Mouse (Mus musculus) liver, embryonic 11.5 days (tissue): ENCODE data around the gene Mthfd1. TPM values are rescaled to one million over a fixed set of nuclear protein-coding genes. Genes with fewer than 3 reads are reported as not detected.

Experiments
- ATAC-seq: fragments of 200-750 bp; cut with Nextera tagmentation; replicated peaks from 2 replicates; pipeline ENCODE4 v1.8.0; 2017; ENCODE audit warnings: moderate number of reproducible peaks, mild to moderate bottlenecking, moderate TSS enrichment, moderate library complexity; ENCODE audit not compliant: low FRiP score
- DNase-seq: peaks from one replicate; pipeline ENCODE4 v3.0.0-alpha.2; 2017; ENCODE audit warnings: low spot score
- H3K27ac ChIP-seq: fragments of 300-500 bp; sonication (generic); 2 replicates; pipeline ENCODE4 v1.5.1; 2014; ENCODE audit warnings: mild to moderate bottlenecking, low read depth, low read length, control low read depth
- H3K27me3 ChIP-seq: fragments of 300-500 bp; sonication (generic); replicated peaks from 2 replicates; pipeline ENCODE4 v1.6.1; 2014; ENCODE audit warnings: low read length, mixed read lengths; ENCODE audit not compliant: control insufficient read depth, insufficient read depth
- H3K36me3 ChIP-seq: fragments of 300-500 bp; sonication (generic); 2 replicates; pipeline ENCODE4 v1.6.1; 2014; ENCODE audit warnings: mild to moderate bottlenecking, low read length, moderate library complexity, mixed read lengths; ENCODE audit not compliant: control insufficient read depth, insufficient read depth
- H3K4me1 ChIP-seq: fragments of 300-500 bp; sonication (generic); replicated peaks from 2 replicates; pipeline ENCODE4 v1.6.1; 2014; ENCODE audit warnings: low read length, mixed read lengths; ENCODE audit not compliant: control insufficient read depth, insufficient read depth
- H3K4me2 ChIP-seq: fragments of 300-500 bp; sonication (generic); 2 replicates; pipeline ENCODE4 v1.6.1; 2014; ENCODE audit warnings: mild to moderate bottlenecking, control low read depth, moderate library complexity
- H3K4me3 ChIP-seq: fragments of 300-500 bp; sonication (generic); 2 replicates; pipeline ENCODE4 v1.5.1; 2014; ENCODE audit warnings: low read depth, low read length, control low read depth
- H3K9ac ChIP-seq: fragments of 300-500 bp; sonication (generic); 2 replicates; pipeline ENCODE4 v1.6.1; 2014; ENCODE audit warnings: low read depth, low read length, control low read depth
- H3K9me3 ChIP-seq: fragments of 300-500 bp; sonication (generic); 2 replicates; pipeline ENCODE4 v1.6.1; 2016; ENCODE audit warnings: low read length, inconsistent platforms, mixed read lengths; ENCODE audit not compliant: control insufficient read depth
- WGBS: fragments of 180-500 bp; shearing (Covaris S2); extraction: QIAGEN DNeasy Blood & Tissue Kit; methylation state at CpG from one replicate; pipeline ENCODE4 v1.1.7; 2014; 5-methylcytosine and 5-hydroxymethylcytosine counted together
- polyA plus RNA-seq: library from polyadenylated mRNA; unstranded; fragments of >200 nt; fragmentation: Nextera tagmentation; extraction: Ambion mirVana; gene quantifications from 2 replicates; pipeline ENCODE4 v1.2.1, GENCODE M21; 2014

Mthfd1 gene
- polyA plus RNA-seq, 1 experiment from 2014 or later = 178 TPM

DNA sequence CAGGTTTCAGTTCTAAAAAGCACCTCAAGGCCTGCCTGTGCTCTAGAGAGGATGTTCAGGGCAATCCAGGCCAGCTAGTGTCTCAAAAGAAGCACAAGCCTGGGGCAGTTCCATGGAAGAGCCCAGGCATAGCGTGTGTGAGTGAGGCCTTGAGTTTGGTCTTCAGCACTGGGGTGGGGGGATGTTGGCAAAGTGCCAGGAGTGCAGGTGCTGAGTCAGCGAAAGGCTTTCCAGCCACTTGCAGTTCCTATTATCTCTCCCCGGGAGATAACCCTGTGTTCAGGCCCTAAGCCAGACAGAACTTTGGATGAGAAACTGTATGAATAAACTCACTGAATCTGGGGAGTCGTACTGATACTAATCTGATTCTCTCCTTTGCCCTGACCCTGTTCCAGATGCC is 27.0 kb downstream of the Mthfd1 start:
- Histone ChIP-seq H3K9ac (no peak overlapping the region), H3K9me3 (no peaks in the 10 kb centered on the region), H3K4me3 (no peak overlapping the region), H3K36me3 (peaks cover 31% of the 10 kb centered on the region), H3K27me3 (no peaks in the 10 kb centered on the region), H3K4me2 (no peak overlapping the region), H3K4me1 (0 out of 2 replicates have a peak, but pooled peaks cover 3% of the 10 kb centered on the region), H3K27ac (no peak overlapping the region)
- 76% methylated on average over 4 of the region's 4 CpGs for WGBS
- ATAC-seq (no peak), DNase-seq (no peak)

GRCm38 (mm10) chr12:76282532-76283173 is 27.6 kb downstream of the Mthfd1 start:
- DNase-seq (no peak), ATAC-seq (no peak)
- Histone ChIP-seq H3K9ac (no peak overlapping the region), H3K4me1 (0 out of 2 replicates have a peak, but pooled peaks cover 3% of the 10 kb centered on the region), H3K4me3 (no peak overlapping the region), H3K9me3 (no peaks in the 10 kb centered on the region), H3K27ac (no peak overlapping the region), H3K27me3 (no peaks in the 10 kb centered on the region), H3K4me2 (no peak overlapping the region), H3K36me3 (peaks cover 29% of the 10 kb centered on the region)
- WGBS = 93% methylated on average over 17 of the region's 17 CpGs

DNA sequence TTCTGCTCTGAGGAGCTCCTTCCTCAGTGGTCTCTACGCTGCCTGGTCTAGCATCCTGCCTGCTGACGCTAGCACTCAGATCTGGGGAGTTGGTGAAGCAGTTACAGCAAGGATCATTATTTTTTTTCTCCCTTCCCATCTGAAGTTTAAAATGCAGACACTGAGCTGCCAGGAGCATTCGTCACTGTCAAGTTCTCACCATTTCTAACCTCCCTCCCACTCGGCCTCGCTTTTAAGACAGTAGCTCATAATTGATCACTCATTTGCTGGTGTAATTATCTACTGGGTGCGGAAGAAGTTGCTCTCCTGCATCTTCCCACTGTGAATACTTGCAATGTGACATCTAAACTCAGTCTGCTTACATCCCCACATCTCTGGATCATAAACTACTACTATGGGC is 30.3 kb downstream of the Mthfd1 start:
- Histone ChIP-seq H3K4me3 (no peak overlapping the region), H3K4me2 (no peak overlapping the region), H3K36me3 (peaks cover 32% of the 10 kb centered on the region), H3K27me3 (no peaks in the 10 kb centered on the region), H3K9me3 (no peaks in the 10 kb centered on the region), H3K9ac (no peak overlapping the region), H3K4me1 (no peaks in the 10 kb centered on the region), H3K27ac (no peak overlapping the region)
- ATAC-seq (no peak), DNase-seq (no peak)
- whole genome bisulfite sequencing = 77% methylated on average over 6 of the region's 6 CpGs

GRCm38 (mm10) chr12:76287986-76288385 is 32.9 kb downstream of the Mthfd1 start:
- ATAC-seq (no peak), DNase-seq (no peak)
- Histone ChIP-seq H3K4me3 (no peak overlapping the region), H3K27me3 (no peaks in the 10 kb centered on the region), H3K4me1 (no peaks in the 10 kb centered on the region), H3K9ac (no peak overlapping the region), H3K36me3 (peaks cover 31% of the 10 kb centered on the region), H3K4me2 (no peak overlapping the region), H3K9me3 (no peaks in the 10 kb centered on the region), H3K27ac (no peak overlapping the region)
- 88% methylated on average over 8 of the region's 8 CpGs for WGBS

- WGBS = 87% methylated on average over 5 of the region's 5 CpGs
Measured at GRCm38 (mm10) chr12:76288494-76288893, 33.4 kb downstream of the Mthfd1 start.

GRCm38 (mm10) chr12:76289428-76289827 is 34.3 kb downstream of the Mthfd1 start:
- Histone ChIP-seq H3K4me2 (no peak overlapping the region), H3K4me1 (no peaks in the 10 kb centered on the region), H3K27me3 (no peaks in the 10 kb centered on the region), H3K9ac (no peak overlapping the region), H3K27ac (no peak overlapping the region), H3K36me3 (peaks cover 31% of the 10 kb centered on the region), H3K4me3 (no peak overlapping the region), H3K9me3 (no peaks in the 10 kb centered on the region)
- no peak for DNase-seq
- no peak for ATAC-seq
- 94% methylated on average over 12 of the region's 12 CpGs for WGBS

More at GRCm38 (mm10) chr12:76288494-76288893, 33.4 kb downstream of the Mthfd1 start:
- ATAC-seq (no peak), DNase-seq (no peak)
- no peak overlapping the region for H3K4me2 ChIP-seq
- no peak overlapping the region for H3K27ac ChIP-seq
- H3K4me1 ChIP-seq = no peaks in the 10 kb centered on the region
- no peaks in the 10 kb centered on the region for H3K9me3 ChIP-seq
- peaks cover 27% of the 10 kb centered on the region for H3K36me3 ChIP-seq
- no peak overlapping the region for H3K9ac ChIP-seq
- no peaks in the 10 kb centered on the region for H3K27me3 ChIP-seq
- no peak overlapping the region for H3K4me3 ChIP-seq

DNA sequence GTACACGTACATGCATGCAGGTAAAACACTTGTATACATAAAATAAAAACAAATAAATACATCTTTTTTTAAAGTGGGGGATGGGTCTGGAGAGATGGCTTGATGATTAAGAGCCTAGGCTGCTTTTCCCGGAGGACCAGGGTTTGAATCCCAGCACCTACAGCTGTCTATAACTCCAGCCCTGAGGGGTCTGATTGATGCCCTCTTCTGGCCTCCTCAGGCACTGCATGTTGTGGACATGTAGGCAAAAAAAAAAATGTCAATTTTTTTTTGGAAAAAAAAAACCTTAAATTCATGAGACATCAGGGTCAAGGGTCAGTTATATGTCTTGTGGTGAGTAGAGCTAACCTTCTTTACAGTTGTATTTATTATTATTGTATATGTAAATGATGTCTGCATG is 35.2 kb downstream of the Mthfd1 start:
- H3K27ac ChIP-seq = no peak overlapping the region
- H3K9ac ChIP-seq = no peak overlapping the region
- DNase-seq (no peak), ATAC-seq (no peak)
- WGBS = 88% methylated on average over 2 of the region's 2 CpGs
- no peak overlapping the region for H3K4me3 ChIP-seq
- H3K4me2 ChIP-seq = no peak overlapping the region
- H3K4me1 ChIP-seq = no peaks in the 10 kb centered on the region
- H3K36me3 ChIP-seq = peaks cover 32% of the 10 kb centered on the region
- H3K27me3 ChIP-seq = no peaks in the 10 kb centered on the region
- H3K9me3 ChIP-seq = no peaks in the 10 kb centered on the region

- no peaks in the 10 kb centered on the region for H3K9me3 ChIP-seq
- H3K4me1 ChIP-seq = no peaks in the 10 kb centered on the region
- 65% methylated on average over 7 of the region's 7 CpGs for WGBS
- no peak overlapping the region for H3K27ac ChIP-seq
- DNase-seq (peak; percentile 53), ATAC-seq (no peak)
- no peaks in the 10 kb centered on the region for H3K27me3 ChIP-seq
- H3K4me3 ChIP-seq = no peak overlapping the region
- H3K4me2 ChIP-seq = no peak overlapping the region
- no peak overlapping the region for H3K9ac ChIP-seq
- peaks cover 38% of the 10 kb centered on the region for H3K36me3 ChIP-seq
Measured at GRCm38 (mm10) chr12:76293192-76293591, 38.1 kb downstream of the Mthfd1 start.

DNA sequence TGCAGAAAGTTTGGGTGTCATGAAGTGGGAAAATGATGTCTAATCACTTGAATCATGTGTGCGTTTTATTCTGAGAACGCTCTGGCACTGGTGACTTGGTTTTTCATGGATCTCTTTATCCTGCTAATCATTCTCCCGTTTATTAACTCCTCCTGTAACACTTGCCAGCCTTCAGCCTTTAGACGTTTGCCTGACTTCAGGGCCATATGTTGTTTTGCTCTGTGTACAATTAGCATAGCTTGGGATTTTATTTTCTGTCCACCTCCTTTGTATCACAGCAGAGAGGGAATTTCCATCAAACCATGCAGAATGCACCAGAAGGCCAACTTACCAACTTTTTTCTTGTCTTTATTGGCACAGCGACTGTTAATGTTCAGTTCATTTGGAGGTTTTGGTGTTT is 42.7 kb downstream of the Mthfd1 start:
- Histone ChIP-seq H3K9me3 (no peaks in the 10 kb centered on the region), H3K9ac (no peak overlapping the region), H3K4me2 (no peak overlapping the region), H3K27me3 (no peaks in the 10 kb centered on the region), H3K4me1 (no peaks in the 10 kb centered on the region), H3K27ac (no peak overlapping the region), H3K36me3 (peaks cover 29% of the 10 kb centered on the region), H3K4me3 (no peak overlapping the region)
- DNase-seq (no peak), ATAC-seq (no peak)
- 89% methylated on average over 5 of the region's 5 CpGs for WGBS
